ENCODE assay signal across 19 mouse cellular contexts in the genomic region with DNA sequence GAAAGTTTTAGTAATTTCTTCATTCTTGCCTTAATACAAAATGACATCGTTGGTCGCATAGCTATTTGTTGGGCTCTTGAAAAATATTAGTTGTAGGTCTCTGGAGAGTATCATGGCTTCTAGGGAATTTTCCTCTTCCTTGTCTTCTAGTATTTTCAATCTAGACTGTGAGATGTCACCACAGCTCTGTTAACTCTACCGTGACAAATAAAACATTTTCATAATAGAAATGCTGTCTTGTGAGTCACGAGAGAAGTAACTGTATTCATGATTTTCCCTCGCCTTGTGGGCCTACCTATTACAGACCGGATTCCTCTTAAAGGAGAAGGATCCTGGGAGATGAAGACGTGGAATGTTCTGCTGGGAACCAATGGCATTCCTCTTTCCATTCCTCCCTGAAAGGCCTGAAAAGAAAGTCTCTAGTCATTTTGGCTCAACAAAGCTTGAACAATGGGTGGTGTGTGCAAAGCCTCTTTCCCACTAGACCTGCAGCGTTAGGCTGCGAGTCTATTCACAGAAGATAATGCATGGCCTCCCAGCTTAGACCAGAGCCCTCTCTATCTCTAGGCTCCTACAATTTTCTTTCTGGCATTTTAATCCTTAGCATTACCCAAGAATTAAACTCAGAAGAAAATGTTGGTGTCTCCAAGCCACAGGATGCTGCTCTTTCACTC.
DNase-seq lines count a peak whose midpoint lies in the region; ATAC-seq and TF ChIP-seq lines count a peak whose summit lies in the region.
"Had no signal": no experiment of that assay in that cellular context is flagged by ENCODE, and none has a peak within 500 bp of the region (broad histone marks: within the 10 kb centered on the region; RNA-seq: fewer than 3 reads in every experiment).

No protein-coding gene starts in this region.

- no peak for TF ChIP-seq EP300 in lung, postnatal 0 days (IDR thresholded peaks at IDR 0.05)

- 0 out of 2 replicates have a peak overlapping the region, but pooled peaks have one; percentile 15 for H3K4me2 ChIP-seq in forebrain, embryonic 11.5 days (ENCODE audit: low read depth, low read length, severe bottlenecking)
- no peak overlapping the region for H3K4me2 ChIP-seq in forebrain, embryonic 15.5 days (replicated peaks)
- H3K4me2 ChIP-seq in lung, embryonic 15.5 days: no peak overlapping the region
- H3K4me2 ChIP-seq in lung, postnatal 0 days (replicated peaks; ENCODE audit: low read depth, low read length): no peak overlapping the region
- H3K4me2 ChIP-seq: heart, embryonic 12.5 days; limb, embryonic 13.5 days; liver, embryonic 15.5 days; stomach, embryonic 15.5 days had no signal

- H3K9ac ChIP-seq in forebrain, embryonic 11.5 days (ENCODE audit: low read length): no peak overlapping the region
- no peak overlapping the region for H3K9ac ChIP-seq in forebrain, embryonic 15.5 days (replicated peaks)
- no peak overlapping the region for H3K9ac ChIP-seq in lung, embryonic 15.5 days
- H3K9ac ChIP-seq in lung, postnatal 0 days (replicated peaks; ENCODE audit: low read depth): no peak overlapping the region
- H3K9ac ChIP-seq: heart, embryonic 12.5 days; limb, embryonic 13.5 days; liver, embryonic 15.5 days; stomach, embryonic 15.5 days had no signal

- H3K27me3 ChIP-seq in forebrain, embryonic 11.5 days (ENCODE audit: control insufficient read depth, insufficient read depth, low read length): no peaks in the 10 kb centered on the region
- no peaks in the 10 kb centered on the region for H3K27me3 ChIP-seq in forebrain, embryonic 15.5 days
- no peaks in the 10 kb centered on the region for H3K27me3 ChIP-seq in lung, embryonic 15.5 days
- H3K27me3 ChIP-seq in lung, postnatal 0 days (replicated peaks; ENCODE audit: insufficient read depth, low read length): no peaks in the 10 kb centered on the region
- H3K27me3 ChIP-seq: heart, embryonic 12.5 days; limb, embryonic 13.5 days; liver, embryonic 15.5 days; stomach, embryonic 15.5 days had no signal

- 20% methylated on average over 9 of the region's 9 CpGs for WGBS in forebrain, embryonic 11.5 days
- 24% methylated on average over 9 of the region's 9 CpGs for WGBS in forebrain, embryonic 15.5 days
- WGBS in lung, embryonic 15.5 days: 57% methylated on average over 9 of the region's 9 CpGs
- WGBS in lung, postnatal 0 days: 64% methylated on average over 9 of the region's 9 CpGs

- no peaks in the 10 kb centered on the region for H3K4me1 ChIP-seq in forebrain, embryonic 11.5 days (replicated peaks; ENCODE audit: control insufficient read depth, insufficient read depth, low read length)
- peaks cover 23% of the 10 kb centered on the region for H3K4me1 ChIP-seq in forebrain, embryonic 15.5 days
- H3K4me1 ChIP-seq in lung, embryonic 15.5 days: peaks cover 13% of the 10 kb centered on the region
- H3K4me1 ChIP-seq in lung, postnatal 0 days (ENCODE audit: insufficient read depth, low read depth, low read length): no peaks in the 10 kb centered on the region
- H3K4me1 ChIP-seq: stomach, embryonic 15.5 days had no signal

- no peak for TF ChIP-seq CTCF in lung, postnatal 0 days (IDR thresholded peaks at IDR 0.05)

- H3K36me3 ChIP-seq in forebrain, embryonic 11.5 days (ENCODE audit: control insufficient read depth, insufficient read depth, low read length): no peaks in the 10 kb centered on the region
- H3K36me3 ChIP-seq in forebrain, embryonic 15.5 days: no peaks in the 10 kb centered on the region
- no peaks in the 10 kb centered on the region for H3K36me3 ChIP-seq in lung, embryonic 15.5 days
- no peaks in the 10 kb centered on the region for H3K36me3 ChIP-seq in lung, postnatal 0 days (ENCODE audit: insufficient read depth, low read length)
- H3K36me3 ChIP-seq: heart, embryonic 12.5 days; limb, embryonic 13.5 days; liver, embryonic 15.5 days; stomach, embryonic 15.5 days had no signal

- no peak overlapping the region for H3K4me3 ChIP-seq in forebrain, embryonic 11.5 days (ENCODE audit: low read depth, low read length)
- no peak overlapping the region for H3K4me3 ChIP-seq in forebrain, embryonic 15.5 days
- no peak overlapping the region for H3K4me3 ChIP-seq in lung, embryonic 15.5 days
- H3K4me3 ChIP-seq in lung, postnatal 0 days (ENCODE audit: low read depth, low read length): no peak overlapping the region
- H3K4me3 ChIP-seq: erythroblast, embryonic 14.5 days; heart, embryonic 12.5 days; limb, embryonic 13.5 days; liver, embryonic 15.5 days; stomach, embryonic 15.5 days had no signal

- peak; percentile 81 for ATAC-seq in forebrain, embryonic 11.5 days (replicated peaks; ENCODE audit: low FRiP score)
- no peak for ATAC-seq in forebrain, embryonic 15.5 days (replicated peaks)
- no peak for ATAC-seq in lung, embryonic 15.5 days (ENCODE audit: borderline replicate concordance, extremely low read depth, low FRiP score, low TSS enrichment)
- no peak for ATAC-seq in lung, postnatal 0 days
- ATAC-seq in activated CD4-positive, CD25-positive, alpha-beta regulatory T cell, adult 4 months: no peak
- ATAC-seq: inflammation-experienced regulatory T-cells, adult 6 months had no signal

- no peak for DNase-seq in forebrain, embryonic 11.5 days (ENCODE audit: low spot score)
- DNase-seq in lung, postnatal 0 days (ENCODE audit: low spot score): no peak
- peak; percentile 66 for DNase-seq in embryo, embryonic 10 days (ENCODE audit: low spot score)
- peak; percentile 51 for DNase-seq in fibroblast of lung, adult 2 months (ENCODE audit: low read depth)
- no peak for DNase-seq in thymus, postnatal 14 days
- DNase-seq: adrenal gland, postnatal 14 days; cerebellum, adult 18-20 months; kidney, adult 9 months; kidney, postnatal 36 days; thymus, adult 2 months had no signal

- no peaks in the 10 kb centered on the region for H3K9me3 ChIP-seq in forebrain, embryonic 11.5 days (ENCODE audit: control insufficient read depth, low read length)
- no peaks in the 10 kb centered on the region for H3K9me3 ChIP-seq in forebrain, embryonic 15.5 days
- H3K9me3 ChIP-seq in lung, embryonic 15.5 days: no peaks in the 10 kb centered on the region
- H3K9me3 ChIP-seq in lung, postnatal 0 days (ENCODE audit: low read length): no peaks in the 10 kb centered on the region
- H3K9me3 ChIP-seq: heart, embryonic 12.5 days; limb, embryonic 13.5 days; liver, embryonic 15.5 days; stomach, embryonic 15.5 days had no signal

- H3K27ac ChIP-seq in forebrain, embryonic 11.5 days (ENCODE audit: low read depth, low read length): 0 out of 2 replicates have a peak overlapping the region, but pooled peaks have one; percentile 2
- no peak overlapping the region for H3K27ac ChIP-seq in forebrain, embryonic 15.5 days (replicated peaks)
- peak overlapping the region; percentile 81 for H3K27ac ChIP-seq in lung, embryonic 15.5 days
- H3K27ac ChIP-seq in lung, postnatal 0 days (ENCODE audit: low read length): no peak overlapping the region
- H3K27ac ChIP-seq: limb, embryonic 13.5 days; liver, embryonic 15.5 days; stomach, embryonic 15.5 days had no signal

Comparison
In these comparisons a context has a peak if more than half of its experiments do, and no peak if none do; other contexts are left out.
1. H3K27ac ChIP-seq: peak in forebrain, embryonic 11.5 days (single experiment) and lung, embryonic 15.5 days (single experiment); none in forebrain, embryonic 15.5 days (single experiment) and lung, postnatal 0 days (single experiment).
2. DNase-seq: peak in embryo, embryonic 10 days (single experiment) and fibroblast of lung, adult 2 months (single experiment); none in forebrain, embryonic 11.5 days (single experiment), lung, postnatal 0 days (single experiment) and thymus, postnatal 14 days (single experiment).